Mouse (Mus musculus) spleen, adult 18-20 months (tissue): Measurements from ENCODE around the gene Crlf1.

ENCODE experiments used
- DNase-seq, 2 experiments: peaks; one replicate each; pipeline ENCODE4 v3.0.0; 2022; ENCODE audit warnings: mixed read lengths in 2 of 2

Crlf1 gene

GRCm38 (mm10) chr8:70469295-70469916 is 23.6 kb upstream of the Crlf1 start:
- no peak for DNase-seq

DNA sequence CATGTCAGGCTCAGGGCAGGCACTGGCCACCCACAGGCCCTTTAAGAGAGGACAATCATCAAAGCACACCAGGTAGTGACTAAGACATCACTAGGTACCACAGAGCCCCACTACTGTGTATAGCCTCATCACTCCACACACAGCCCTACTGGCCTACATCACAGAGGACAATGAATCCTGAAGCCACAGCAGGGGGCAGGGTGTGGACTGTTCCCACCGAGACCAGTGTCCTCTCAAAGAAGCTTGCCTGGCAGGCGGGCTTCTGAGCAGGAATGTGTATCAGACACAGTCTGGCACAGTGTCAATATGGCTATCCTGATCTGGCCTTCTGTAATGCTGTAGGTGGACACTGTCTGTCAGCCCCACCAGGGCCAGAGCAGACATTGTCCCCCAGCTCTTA is 23.0 kb upstream of the Crlf1 start:
- DNase-seq: no peak

DNA sequence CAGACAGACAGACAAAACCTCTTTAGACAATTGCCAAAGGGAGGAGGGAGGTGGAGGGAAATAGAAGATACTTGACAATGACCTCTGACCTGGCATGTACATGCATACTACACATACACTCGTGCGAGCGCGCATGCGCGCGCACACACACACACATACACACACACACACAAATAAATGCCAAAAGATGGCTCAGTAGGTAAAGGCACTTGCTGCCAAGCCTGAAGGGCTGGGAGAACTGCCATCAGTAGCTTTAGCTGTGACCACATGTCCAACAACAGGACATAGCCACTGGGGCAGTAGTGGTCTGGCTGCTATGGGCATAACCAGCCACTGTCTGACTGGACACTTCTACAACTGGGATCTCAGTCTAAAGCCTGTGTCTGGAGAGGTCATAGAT is 21.1 kb upstream of the Crlf1 start:
- no peak for DNase-seq

- peak; percentile 96 to 97 for DNase-seq
Observed at GRCm38 (mm10) chr8:70476333-70477268, 16.4 kb upstream of the Crlf1 start, which contains the start of gene Klhl26. Klhl26 (minus strand) TSS chr8:70476968.

DNA sequence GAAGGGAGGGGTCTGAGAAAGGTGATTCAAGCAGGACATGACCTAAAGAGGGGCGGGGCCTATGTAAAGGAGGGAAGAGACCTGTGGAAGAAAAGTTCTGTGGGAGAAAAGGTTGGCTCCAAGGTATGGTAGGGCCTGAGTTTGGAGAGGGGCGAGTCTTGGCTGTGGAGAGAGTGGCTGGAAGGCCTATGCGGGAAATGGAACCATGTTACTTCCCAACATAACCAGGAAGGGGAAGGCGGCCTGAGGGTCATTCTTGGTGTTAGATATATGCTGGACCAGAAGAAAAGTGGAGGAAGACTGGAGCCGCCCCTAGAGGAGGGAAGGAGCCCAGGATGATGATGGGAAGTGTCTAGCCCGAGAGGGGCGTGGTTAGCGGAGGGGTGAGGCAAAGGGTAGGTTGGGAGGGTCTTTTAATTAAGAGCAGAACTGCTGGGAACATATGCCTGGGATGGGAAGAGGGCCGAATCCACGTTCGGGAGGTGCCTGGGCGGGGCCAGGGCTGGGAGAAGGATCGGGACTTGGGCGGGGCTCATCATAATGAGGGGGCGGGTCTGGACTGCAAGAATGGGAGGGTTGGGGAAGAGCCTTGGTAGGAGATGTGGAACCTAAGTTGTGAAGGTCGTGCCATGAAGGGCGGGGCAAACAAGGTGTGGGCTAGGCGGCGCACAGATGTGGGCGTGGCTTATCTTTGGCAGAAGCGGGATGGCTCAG is 15.5 kb upstream of the Crlf1 start:
- DNase-seq: no peak

DNA sequence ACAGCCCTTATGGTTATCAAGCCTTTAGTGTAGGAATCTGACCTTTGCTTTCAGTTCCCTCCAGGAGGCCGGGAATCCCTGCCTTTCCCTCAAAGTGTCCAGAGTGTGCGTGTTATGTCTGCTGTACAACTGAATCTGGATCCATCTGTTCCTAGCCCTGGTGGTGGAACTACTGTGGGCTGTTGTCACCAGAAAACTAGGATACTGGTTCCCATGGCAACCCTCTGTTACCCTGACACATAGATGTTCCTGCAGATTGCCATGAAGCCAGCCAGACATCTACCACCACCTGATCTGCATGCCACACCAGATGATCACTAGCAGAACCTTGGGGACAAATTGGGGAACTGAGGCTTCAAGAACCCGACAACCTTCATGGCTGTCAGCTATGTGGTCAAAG is 11.1 kb upstream of the Crlf1 start:
- DNase-seq: no peak

DNA sequence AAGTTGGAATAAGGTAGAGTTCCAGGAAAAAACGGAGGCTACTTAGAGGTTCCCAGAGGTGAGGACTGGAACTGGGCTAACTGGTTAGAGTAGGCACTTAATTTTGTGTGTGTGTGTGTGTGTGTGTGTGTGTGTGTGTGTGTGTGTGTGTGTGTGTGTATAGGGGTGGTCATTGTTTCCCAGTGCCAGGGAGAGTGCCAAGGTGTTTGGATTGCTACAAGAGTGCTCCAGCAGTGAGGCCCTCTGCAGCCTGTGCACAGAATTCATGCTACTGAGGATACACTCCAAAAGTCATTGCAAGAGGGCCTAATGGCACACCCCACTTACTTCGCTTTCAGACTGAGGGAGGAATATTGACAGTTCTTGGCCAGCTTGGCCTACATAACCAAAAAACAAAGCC is 10.0 kb upstream of the Crlf1 start:
- DNase-seq: no peak

DNA sequence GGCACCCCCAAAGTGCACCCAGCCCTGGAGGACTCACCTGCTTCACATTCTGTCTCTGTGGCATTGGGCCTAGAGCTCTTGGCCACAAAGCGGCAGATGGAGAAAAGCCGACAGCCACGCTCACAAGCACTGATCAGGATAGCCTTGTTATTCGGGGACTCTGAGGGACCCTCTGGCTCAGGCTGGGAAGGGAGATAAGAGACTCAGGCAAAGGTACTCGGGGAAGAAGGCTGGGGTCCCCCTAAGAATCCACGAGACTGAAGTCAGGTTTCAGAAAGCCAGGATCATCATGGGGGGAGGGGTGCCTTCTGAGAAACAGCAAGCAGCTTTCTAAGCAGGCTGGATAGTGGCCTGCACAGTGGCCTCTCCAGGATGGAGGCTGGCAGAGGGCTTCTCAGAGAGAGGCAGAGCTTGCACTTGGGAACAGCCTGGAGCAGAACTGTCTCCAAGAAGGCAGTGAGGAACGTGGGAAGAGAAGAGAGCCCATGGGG is 6.7 kb upstream of the Crlf1 start:
- no peak for DNase-seq

DNA sequence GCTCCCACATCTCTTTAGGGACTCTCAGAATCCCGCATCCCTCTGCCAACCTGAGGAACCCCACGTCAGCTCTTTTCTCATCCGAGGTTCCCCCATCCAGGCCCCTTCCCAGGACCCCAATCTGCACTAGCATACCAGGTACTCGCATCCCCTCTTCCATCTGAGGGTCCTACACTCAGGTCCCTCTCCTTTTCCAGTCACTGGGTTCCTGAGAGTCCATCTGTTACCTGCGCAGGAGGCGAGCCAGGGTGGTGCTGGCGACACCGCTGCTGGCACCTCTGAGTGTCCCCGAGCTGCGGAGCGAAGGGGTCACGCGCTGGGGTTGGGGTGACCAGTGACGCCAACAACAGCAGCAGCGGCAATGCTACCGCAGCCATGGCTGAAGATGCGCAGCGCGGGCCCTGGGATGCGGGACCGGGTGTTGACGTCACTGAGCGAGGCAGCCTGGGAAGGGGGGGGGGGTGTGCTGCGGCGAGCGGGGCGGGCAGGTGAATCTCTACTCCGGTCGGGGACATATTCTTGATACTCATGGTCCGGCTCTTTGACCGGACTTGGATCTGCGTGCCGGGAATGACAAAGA is 5.9 kb upstream of the Crlf1 start, which contains the start of gene Tmem59l:
Gene Tmem59l (minus strand): TSS at position 418 of the 580 bp plus-strand sequence.
- no peak for DNase-seq

DNA sequence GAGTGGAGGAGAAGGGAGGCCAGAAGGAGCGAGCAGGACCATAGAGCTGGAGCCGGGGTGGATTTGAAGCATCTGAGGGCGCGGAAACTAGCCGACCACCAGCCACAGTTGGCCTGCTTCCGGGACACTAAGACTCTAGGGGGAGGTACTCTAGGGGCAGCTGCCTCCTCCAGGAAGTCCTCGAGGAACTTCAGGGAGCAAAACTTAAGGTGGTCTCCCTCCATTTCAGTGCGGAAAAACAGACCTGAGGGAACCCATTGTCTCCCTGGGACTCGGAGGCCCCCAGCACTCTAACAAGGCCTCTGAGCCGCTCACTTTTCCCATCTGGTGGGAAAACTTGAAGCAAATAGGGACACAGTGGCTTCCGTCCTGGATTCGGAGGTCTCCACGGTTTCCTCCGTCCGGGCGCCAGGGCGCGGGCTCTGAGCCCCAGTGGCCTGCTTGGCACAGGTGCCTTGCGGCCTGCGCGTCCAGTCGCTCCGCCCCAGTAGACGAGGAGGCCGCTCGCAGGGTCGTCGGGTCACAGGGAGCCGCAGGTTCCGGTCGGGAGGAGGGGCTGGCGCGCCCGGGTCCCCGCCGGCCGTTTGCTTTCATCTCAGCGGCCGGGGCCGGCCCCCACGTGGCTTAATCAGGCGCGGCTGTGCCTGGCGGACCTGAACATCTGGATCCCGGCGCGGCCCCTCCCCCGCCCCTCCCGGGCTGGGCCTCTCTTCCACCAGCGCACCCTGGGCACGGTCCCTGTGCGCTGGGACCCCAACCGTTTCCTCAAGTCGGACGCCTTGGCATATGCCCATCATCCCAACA is 4.8 kb upstream of the Crlf1 start:
- DNase-seq: no peak

DNA sequence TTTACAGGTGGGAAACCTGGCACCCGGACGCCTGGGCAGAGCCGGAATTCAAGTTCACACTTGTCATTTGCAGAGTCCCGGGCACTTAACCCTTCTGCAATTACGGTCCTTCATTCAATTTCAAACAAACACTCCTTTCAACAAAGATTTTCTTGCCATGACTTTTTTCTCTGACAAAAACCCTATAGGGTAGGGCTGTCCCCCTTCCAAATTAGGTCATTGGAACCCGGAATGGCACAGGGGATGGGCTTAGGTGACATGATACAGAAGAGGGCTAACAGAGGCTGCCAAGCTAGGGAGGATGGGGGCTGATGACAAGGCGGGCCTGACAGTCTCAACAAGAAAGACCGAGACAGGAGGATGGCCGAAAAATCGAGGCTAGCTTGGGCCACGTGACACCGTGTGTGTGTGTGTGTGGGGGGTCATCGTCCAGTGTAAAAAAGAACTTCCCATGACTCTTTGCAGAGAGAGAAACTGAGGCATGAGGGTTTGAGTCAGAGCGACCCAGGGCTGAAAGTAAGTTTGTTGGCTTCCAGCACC is 4.0 kb upstream of the Crlf1 start:
- no peak for DNase-seq

GRCm38 (mm10) chr8:70489576-70489975 is 3.4 kb upstream of the Crlf1 start:
- no peak for DNase-seq

GRCm38 (mm10) chr8:70490061-70490879 is 2.7 kb upstream of the Crlf1 start:
- no peak for DNase-seq

- DNase-seq: no peak
Observed at GRCm38 (mm10) chr8:70490880-70491495, 2.0 kb upstream of the Crlf1 start.

GRCm38 (mm10) chr8:70493692-70494415 is 896 bp downstream of the Crlf1 start:
- DNase-seq: no peak

DNA sequence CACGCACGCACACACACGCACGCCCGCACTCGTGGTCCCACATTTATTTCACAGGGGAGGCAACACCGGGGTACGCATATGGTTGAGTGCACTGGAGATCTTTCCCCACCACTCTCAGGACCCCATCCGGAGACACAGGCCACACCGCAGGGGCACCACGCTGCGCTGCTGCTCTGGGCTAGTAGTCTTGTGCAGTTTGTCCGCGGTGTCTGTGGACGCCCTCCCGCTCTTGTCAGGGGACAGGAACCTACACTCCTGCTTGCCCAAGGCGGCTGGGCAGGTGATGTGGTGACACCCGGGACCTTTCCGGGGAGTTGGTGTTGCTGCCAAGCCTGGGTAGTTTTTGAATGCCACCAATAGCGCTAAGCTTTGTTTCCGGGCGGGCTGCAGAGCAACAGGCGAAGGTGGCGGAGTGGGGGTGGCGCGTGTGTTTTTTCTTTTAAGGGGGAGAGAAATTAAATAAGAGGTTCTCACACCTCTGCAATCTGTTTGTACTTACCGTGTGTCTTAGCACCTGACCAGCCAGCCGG is 1.5 kb downstream of the Crlf1 start:
- DNase-seq: no peak

- no peak for DNase-seq
Observed at GRCm38 (mm10) chr8:70495001-70495770, 2.2 kb downstream of the Crlf1 start.

- DNase-seq: no peak
Observed at GRCm38 (mm10) chr8:70495771-70496062, 2.8 kb downstream of the Crlf1 start.
